Mouse (Mus musculus) erythroid progenitor cell, adult 5-6 weeks (primary cell): ENCODE data around the gene Yeats2. TPM values are rescaled to one million over a fixed set of nuclear protein-coding genes. Genes with fewer than 3 reads are reported as not detected.

ENCODE experiments used
- ATAC-seq: replicated peaks from 2 replicates; pipeline ENCODE4 v1.8.0; 2016; ENCODE audit warnings: moderate number of reproducible peaks, mild to moderate bottlenecking, moderate TSS enrichment, inconsistent platforms; ENCODE audit not compliant: poor library complexity, low FRiP score, severe bottlenecking
- total RNA-seq, 2 experiments: library from RNA; stranded (forward) in 1 of 2; stranded (reverse) in 1 of 2; fragments of 150-400 nt in 1 of 2; fragments of 186-747, 209-891 nt in 1 of 2; gene quantifications; 2 replicates each; pipeline versions ENCODE4 v1.2.3 to v1.2.4; 2015 to 2017; ENCODE audit warnings: low replicate concordance in 2 of 2

Gene Yeats2
- total RNA-seq, 2 experiments from 2014 or later: 5.9 to 18.7 TPM

DNA sequence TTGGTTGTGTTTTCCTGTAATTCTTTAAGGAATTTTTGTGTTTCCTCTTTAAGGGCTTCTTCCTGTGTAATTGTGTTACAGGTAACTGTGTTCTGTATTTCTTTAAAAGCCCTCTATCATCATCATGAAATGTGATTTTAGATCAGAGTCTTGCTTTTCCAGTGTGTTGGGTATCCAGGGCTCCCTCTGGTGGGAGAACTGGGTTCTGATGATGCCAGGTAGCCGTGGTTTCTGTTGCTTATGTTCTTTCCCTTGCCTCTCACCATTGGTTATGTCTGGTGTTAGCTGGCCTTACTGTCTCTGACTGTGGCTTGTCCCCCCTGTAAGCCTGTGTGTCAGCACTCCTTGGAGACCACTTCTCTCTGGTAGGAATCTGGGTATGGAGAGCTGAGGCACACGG lies 44.5 kb downstream of the Yeats2 start:
- ATAC-seq: no peak

- ATAC-seq: no peak
These were observed 50.5 kb downstream of the Yeats2 start for GRCm38 (mm10) chr16:20191161-20191882.

DNA sequence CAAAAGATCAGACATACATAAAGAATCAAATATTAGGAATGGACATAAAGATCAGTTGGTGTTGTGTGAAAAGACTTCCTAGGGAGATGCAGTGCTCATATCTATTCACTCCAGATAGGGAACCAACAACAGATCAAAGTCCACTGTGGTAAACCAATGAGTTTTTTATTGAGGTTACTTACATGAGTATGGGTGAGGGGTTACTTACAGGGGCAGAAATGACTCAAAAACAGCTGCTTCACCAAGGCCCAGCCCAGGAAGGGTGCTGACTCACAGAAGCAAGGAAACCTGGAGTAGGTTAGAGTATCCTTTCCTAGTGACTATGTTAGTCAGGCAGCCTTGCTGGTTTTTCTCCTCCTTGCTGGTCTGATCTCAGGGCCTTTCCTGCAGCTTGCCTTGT lies 51.2 kb downstream of the Yeats2 start:
- ATAC-seq: no peak

- no peak for ATAC-seq
These were observed 54.7 kb downstream of the Yeats2 start for GRCm38 (mm10) chr16:20195546-20195945.

DNA sequence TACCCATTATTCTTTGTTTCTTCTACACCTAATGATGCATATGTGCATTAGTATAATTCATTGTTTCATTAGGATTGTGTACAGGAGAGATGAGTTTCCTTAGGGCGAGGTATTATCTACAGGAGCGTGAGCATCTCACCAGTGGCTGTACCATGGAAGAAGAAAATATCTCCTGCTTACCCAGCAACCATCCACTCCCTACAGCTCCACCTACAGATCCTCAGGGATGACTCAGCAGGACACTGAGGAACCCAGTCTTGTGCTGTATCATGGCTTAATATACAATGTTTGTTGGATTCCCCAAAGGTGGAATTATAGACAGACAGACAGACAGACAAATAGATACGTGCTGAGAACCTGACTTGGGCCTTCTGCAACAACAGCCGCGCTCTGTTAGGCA lies 56.1 kb downstream of the Yeats2 start:
- no peak for ATAC-seq

GRCm38 (mm10) chr16:20199501-20200201 lies 58.8 kb downstream of the Yeats2 start:
- ATAC-seq: no peak; the same call in 1 of the 2 replicates

DNA sequence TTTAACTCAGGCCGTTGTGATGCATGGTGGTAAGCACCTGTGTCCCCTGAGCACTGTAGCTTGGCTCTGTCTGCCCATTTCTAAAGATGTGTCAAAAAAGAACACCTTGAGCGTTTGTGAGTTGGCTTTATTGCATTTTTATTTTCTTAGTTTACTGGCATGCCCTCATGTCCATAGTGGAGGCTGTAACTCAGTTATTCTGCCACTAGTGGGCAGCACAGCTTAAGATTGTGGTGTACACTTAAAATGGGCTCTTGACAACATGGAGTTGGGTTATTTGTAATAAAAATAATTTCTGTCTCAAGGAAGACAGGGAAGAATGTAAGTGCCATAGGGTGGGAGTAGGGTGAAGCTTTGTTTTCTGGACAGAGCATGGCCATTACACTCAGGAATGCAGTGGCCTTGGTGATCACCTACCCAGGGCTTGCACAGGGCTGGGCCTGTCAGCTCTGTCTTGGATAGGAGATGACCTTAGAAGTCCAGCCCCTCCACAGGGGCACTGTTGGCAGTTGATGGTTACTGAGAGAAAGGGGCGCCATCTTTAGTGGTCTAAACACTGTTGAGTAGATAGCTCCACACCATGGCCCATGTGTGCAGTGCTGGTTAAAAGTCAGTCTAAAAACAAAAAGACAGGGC lies 72.8 kb downstream of the Yeats2 start:
- ATAC-seq: 0 out of 2 replicates have a peak, but pooled peaks have one; percentile 60

GRCm38 (mm10) chr16:20222726-20223125 lies 81.9 kb downstream of the Yeats2 start:
- ATAC-seq: no peak

DNA sequence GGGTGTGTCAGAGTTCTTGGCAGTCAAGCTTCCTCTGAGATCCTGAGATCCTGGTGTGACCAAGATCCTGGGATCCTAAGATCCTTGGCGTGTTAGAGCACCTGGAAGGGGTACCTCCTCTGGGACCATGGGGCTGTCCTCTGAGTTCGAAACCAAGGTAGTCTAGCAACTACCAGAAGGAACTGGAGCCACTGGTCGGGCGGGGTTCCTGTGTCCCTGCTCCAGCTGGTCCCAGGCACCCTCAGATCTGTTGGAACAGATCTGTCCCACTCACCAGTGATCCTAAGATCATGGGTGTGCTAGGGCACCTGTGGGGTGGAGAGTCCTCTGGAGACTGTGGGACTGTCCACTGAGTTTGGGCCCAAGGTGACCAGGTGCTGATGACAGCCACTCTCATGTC lies 85.8 kb downstream of the Yeats2 start:
- no peak for ATAC-seq

GRCm38 (mm10) chr16:20227504-20227903 lies 86.6 kb downstream of the Yeats2 start:
- ATAC-seq: no peak

DNA sequence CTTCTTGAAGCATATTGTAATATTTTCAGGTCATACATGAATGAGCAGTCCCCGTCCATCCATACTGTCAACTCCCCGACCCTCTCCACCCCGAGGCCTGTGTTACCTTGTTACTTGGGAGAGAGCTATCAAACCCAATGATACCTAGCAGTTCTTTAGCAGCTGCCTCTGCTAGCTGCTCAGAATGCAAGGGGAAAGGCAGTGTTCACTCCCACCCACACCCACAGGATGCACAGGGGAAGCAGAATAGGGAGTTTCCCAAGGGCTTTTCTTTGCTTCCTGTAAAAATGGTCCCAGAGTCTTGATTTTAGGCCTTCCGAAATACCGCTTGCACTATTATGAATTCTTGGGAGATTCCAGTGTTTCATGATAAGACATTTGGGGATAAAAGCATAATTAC lies 87.3 kb downstream of the Yeats2 start:
- ATAC-seq: no peak

GRCm38 (mm10) chr16:20234406-20234805 lies 93.5 kb downstream of the Yeats2 start:
- ATAC-seq: no peak

DNA sequence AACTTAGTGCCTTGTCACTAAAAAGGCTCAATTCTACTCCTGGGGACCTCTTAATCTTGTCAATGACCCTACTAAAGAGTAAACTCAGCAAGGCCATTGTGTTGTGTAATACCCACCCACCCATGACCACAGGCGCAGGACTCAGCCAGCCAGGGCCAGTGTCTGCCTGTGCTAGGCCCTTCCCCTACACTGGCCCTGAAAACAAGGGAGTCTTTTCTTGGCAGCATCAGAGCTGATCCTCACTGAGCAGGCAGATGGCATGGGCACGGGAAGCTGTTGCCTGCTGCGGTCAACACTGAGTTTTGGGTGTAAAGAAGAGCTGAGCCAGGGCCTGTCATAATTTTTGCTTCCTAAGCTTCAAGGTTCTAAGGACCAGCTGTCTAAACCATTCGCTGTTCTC lies 96.6 kb downstream of the Yeats2 start:
- ATAC-seq: no peak

GRCm38 (mm10) chr16:20238646-20239045 lies 97.8 kb downstream of the Yeats2 start:
- ATAC-seq: no peak

DNA sequence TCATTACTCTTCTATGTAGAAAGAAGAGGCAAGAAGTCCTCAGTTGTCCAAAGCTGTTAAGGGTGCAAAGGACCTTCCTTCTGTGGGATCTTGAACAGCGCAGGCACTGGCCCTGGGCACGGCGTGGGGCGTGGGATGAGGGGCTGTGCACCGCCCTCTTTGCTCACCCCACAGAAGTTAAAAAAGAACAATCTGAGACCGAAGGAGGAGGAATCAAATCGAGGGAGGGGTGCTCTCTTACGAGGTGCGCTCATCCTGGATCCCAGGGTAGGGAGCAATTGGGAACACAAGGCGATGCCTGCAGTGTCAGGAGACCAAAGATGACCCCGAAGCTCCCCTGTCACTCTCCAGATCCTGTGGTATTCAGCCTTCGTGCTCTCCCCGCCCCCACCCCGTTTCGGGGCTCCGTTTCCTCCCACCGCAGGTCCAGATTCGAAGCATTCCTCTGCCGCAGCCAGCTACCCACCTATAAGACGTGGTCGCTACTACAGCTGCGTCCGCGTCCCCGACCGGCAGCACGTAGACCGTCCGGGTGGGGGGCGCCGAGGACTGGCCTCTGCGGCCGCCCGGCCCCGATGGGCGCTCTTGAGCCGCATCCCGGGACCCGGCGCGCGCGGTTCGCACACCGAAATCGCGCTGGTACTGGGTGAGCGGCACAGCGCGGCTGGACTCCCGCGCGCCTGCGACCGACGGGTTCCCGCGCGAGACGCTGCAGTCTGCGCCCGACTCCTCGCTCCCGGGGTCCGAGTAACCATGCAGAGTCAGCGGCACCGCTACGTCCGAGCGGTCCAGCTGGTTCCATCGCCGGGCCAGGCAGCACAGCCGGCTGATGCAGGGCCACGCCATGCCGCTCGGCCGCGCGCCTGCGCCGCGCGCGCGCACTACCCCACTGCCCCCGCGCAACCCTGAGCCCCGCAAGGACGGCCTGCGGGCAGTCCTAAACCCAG lies 99.9 kb downstream of the Yeats2 start, which contains the start of gene Map6d1:
Gene Map6d1 (minus strand): TSS at position 891 of the 947 bp plus-strand sequence.
- ATAC-seq: no peak

DNA sequence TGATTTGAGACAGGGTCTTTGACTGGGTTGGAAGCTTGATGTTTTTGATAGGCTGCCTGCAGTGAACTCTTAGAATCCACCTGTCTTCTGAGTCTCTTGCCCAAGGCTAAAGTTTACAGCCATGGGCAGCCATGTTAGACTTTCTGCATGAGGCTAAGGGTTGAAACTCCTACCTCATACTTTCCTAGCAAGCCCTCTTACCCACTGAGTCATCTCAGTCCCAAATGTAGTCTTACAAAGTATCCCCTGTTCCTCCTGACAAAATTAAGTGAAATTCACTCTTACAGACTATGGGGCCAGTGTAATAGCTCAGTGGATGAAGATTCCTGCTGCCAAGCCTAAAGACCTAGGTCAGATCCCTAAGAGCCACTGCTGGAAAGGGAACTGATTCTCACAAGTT lies 106.2 kb downstream of the Yeats2 start:
- ATAC-seq: no peak

GRCm38 (mm10) chr16:20248442-20249174 lies 107.7 kb downstream of the Yeats2 start:
- ATAC-seq: no peak

- ATAC-seq: no peak
These were observed 117.1 kb downstream of the Yeats2 start for GRCm38 (mm10) chr16:20257926-20258325.

- no peak for ATAC-seq
These were observed 124.2 kb downstream of the Yeats2 start for GRCm38 (mm10) chr16:20265089-20265488.
